Mouse (Mus musculus): ENCODE data around the gene Arf3. TPM values are rescaled to one million over a fixed set of nuclear protein-coding genes. Genes with fewer than 3 reads are reported as not detected.

The Arf3 gene
- total and polyA plus RNA-seq, 2 experiments from 2014 or later, result 92.9 to 127 TPM

GRCm38 (mm10) chr15:98798903-98799302, 35.9 kb upstream of the Arf3 start:
- Histone ChIP-seq H3K4me3 (ENCODE audit: low read length) (no peak overlapping the region), H3K36me3 (ENCODE audit: insufficient read depth, low read length) (no peaks in the 10 kb centered on the region), H3K4me1 (ENCODE audit: insufficient read depth, low read length) (no peaks in the 10 kb centered on the region), H3K9ac (replicated peaks; ENCODE audit: low read length) (no peak overlapping the region), H3K27ac (no peak overlapping the region), H3K4me2 (ENCODE audit: low read depth, low read length) (no peak overlapping the region), H3K27me3 (ENCODE audit: insufficient read depth, low read length) (peaks cover 71% of the 10 kb centered on the region), H3K9me3 (ENCODE audit: low read length) (no peaks in the 10 kb centered on the region)
- TF ChIP-seq CTCF (IDR thresholded peaks at IDR 0.05; ENCODE audit: low read depth), result no peak
- ATAC-seq (no peak), DNase-seq (ENCODE audit: low spot score) (no peak)
- WGBS, result 44% methylated on average over 3 of the region's 3 CpGs

- H3K27me3 ChIP-seq (ENCODE audit: insufficient read depth, low read length), result peaks cover 69% of the 10 kb centered on the region
- DNase-seq (ENCODE audit: low spot score), result peak; percentile 70
- no peaks in the 10 kb centered on the region for H3K36me3 ChIP-seq (ENCODE audit: insufficient read depth, low read length)
- no peaks in the 10 kb centered on the region for H3K9me3 ChIP-seq (ENCODE audit: low read length)
- 2% methylated on average over 28 of the region's 28 CpGs for WGBS
- H3K4me3 ChIP-seq (ENCODE audit: low read length), result no peak overlapping the region
- H3K4me2 ChIP-seq (ENCODE audit: low read depth, low read length), result peak overlapping the region; percentile 14; the same call in 1 of the 2 replicates
- no peaks in the 10 kb centered on the region for H3K4me1 ChIP-seq (ENCODE audit: insufficient read depth, low read length)
- no peak for TF ChIP-seq CTCF (IDR thresholded peaks at IDR 0.05; ENCODE audit: low read depth)
- H3K27ac ChIP-seq, result no peak overlapping the region
- H3K9ac ChIP-seq (replicated peaks; ENCODE audit: low read length), result no peak overlapping the region
- ATAC-seq, result peak; percentile 77
These were observed 35.0 kb upstream of the Arf3 start for GRCm38 (mm10) chr15:98797835-98798492.

GRCm38 (mm10) chr15:98796803-98797595, 34.0 kb upstream of the Arf3 start:
- DNase-seq (ENCODE audit: low spot score), result peak; percentile 70
- no peaks in the 10 kb centered on the region for H3K36me3 ChIP-seq (ENCODE audit: insufficient read depth, low read length)
- TF ChIP-seq CTCF (IDR thresholded peaks at IDR 0.05; ENCODE audit: low read depth), result no peak
- no peak overlapping the region for H3K9ac ChIP-seq (replicated peaks; ENCODE audit: low read length)
- no peak for ATAC-seq
- no peaks in the 10 kb centered on the region for H3K9me3 ChIP-seq (ENCODE audit: low read length)
- H3K4me2 ChIP-seq (ENCODE audit: low read depth, low read length), result no peak overlapping the region; the same call in 1 of the 2 replicates
- H3K4me1 ChIP-seq (ENCODE audit: insufficient read depth, low read length), result no peaks in the 10 kb centered on the region
- peaks cover 69% of the 10 kb centered on the region for H3K27me3 ChIP-seq (ENCODE audit: insufficient read depth, low read length)
- no peak overlapping the region for H3K27ac ChIP-seq
- WGBS, result 1% methylated on average over 13 of the region's 13 CpGs
- H3K4me3 ChIP-seq (ENCODE audit: low read length), result no peak overlapping the region

- Histone ChIP-seq H3K4me2 (ENCODE audit: low read depth, low read length) (peak overlapping the region; percentile 49), H3K27ac (no peak overlapping the region), H3K36me3 (ENCODE audit: insufficient read depth, low read length) (no peaks in the 10 kb centered on the region), H3K27me3 (ENCODE audit: insufficient read depth, low read length) (peaks cover 88% of the 10 kb centered on the region), H3K4me3 (ENCODE audit: low read length) (peak overlapping the region; percentile 32), H3K4me1 (ENCODE audit: insufficient read depth, low read length) (0 out of 2 replicates have a peak, but pooled peaks cover 7% of the 10 kb centered on the region), H3K9ac (replicated peaks; ENCODE audit: low read length) (peak overlapping the region; percentile 15; the same call in 1 of the 2 replicates), H3K9me3 (ENCODE audit: low read length) (no peaks in the 10 kb centered on the region)
- DNase-seq (ENCODE audit: low spot score) (no peak), ATAC-seq (no peak)
- 7% methylated on average over 13 of the region's 13 CpGs for WGBS
- no peak for TF ChIP-seq CTCF (IDR thresholded peaks at IDR 0.05; ENCODE audit: low read depth)
These were observed 30.2 kb upstream of the Arf3 start for GRCm38 (mm10) chr15:98793141-98793698.

GRCm38 (mm10) chr15:98792233-98793020, 29.4 kb upstream of the Arf3 start:
- H3K27ac ChIP-seq, result no peak overlapping the region
- ATAC-seq, result peak; percentile 68
- H3K36me3 ChIP-seq (ENCODE audit: insufficient read depth, low read length), result no peaks in the 10 kb centered on the region
- peak overlapping the region; percentile 32 for H3K4me3 ChIP-seq (ENCODE audit: low read length)
- peaks cover 83% of the 10 kb centered on the region for H3K27me3 ChIP-seq (ENCODE audit: insufficient read depth, low read length)
- peak overlapping the region; percentile 15 for H3K9ac ChIP-seq (replicated peaks; ENCODE audit: low read length)
- peak; percentile 76 for DNase-seq (ENCODE audit: low spot score)
- 0 out of 2 replicates have a peak, but pooled peaks cover 7% of the 10 kb centered on the region for H3K4me1 ChIP-seq (ENCODE audit: insufficient read depth, low read length)
- no peaks in the 10 kb centered on the region for H3K9me3 ChIP-seq (ENCODE audit: low read length)
- TF ChIP-seq CTCF (IDR thresholded peaks at IDR 0.05; ENCODE audit: low read depth), result no peak
- H3K4me2 ChIP-seq (ENCODE audit: low read depth, low read length), result peak overlapping the region; percentile 49
- under 1% methylated on average over 72 of the region's 75 CpGs for WGBS

GRCm38 (mm10) chr15:98791771-98792170, 28.8 kb upstream of the Arf3 start:
- Histone ChIP-seq H3K36me3 (ENCODE audit: insufficient read depth, low read length) (no peaks in the 10 kb centered on the region), H3K27ac (no peak overlapping the region), H3K9ac (replicated peaks; ENCODE audit: low read length) (no peak overlapping the region), H3K4me3 (ENCODE audit: low read length) (peak overlapping the region; percentile 32; the same call in 1 of the 2 replicates), H3K9me3 (ENCODE audit: low read length) (no peaks in the 10 kb centered on the region), H3K27me3 (ENCODE audit: insufficient read depth, low read length) (peaks cover 83% of the 10 kb centered on the region), H3K4me2 (ENCODE audit: low read depth, low read length) (no peak overlapping the region), H3K4me1 (ENCODE audit: insufficient read depth, low read length) (0 out of 2 replicates have a peak, but pooled peaks cover 7% of the 10 kb centered on the region)
- no peak for TF ChIP-seq CTCF (IDR thresholded peaks at IDR 0.05; ENCODE audit: low read depth)
- DNase-seq (ENCODE audit: low spot score) (no peak), ATAC-seq (no peak)
- WGBS, result 1% methylated on average over 23 of the region's 23 CpGs

Measured in hindbrain, postnatal 0 days (tissue).